In genomic region chr4:151058634-151059033, GRCm38 (mm10) we compare ENCODE assay signal across 9 mouse cellular contexts. TPM values are rescaled to one million over a fixed set of nuclear protein-coding genes. Genes with fewer than 3 reads are reported as not detected.
DNase-seq lines count a peak whose midpoint lies in the region; ATAC-seq lines count a peak whose summit lies in the region.
"Had no signal": no experiment of that assay in that cellular context is flagged by ENCODE, and none has a peak within 500 bp of the region (broad histone marks: within the 10 kb centered on the region; RNA-seq: fewer than 3 reads in every experiment).

No protein-coding gene starts in this region.

- H3K4me2 ChIP-seq in neural tube, embryonic 11.5 days (ENCODE audit: low read depth) = peak overlapping the region; percentile 53
- H3K4me2 ChIP-seq in liver, embryonic 13.5 days = peak overlapping the region; percentile 84

- H3K27ac ChIP-seq in neural tube, embryonic 11.5 days (ENCODE audit: low read depth, low read length) = no peak overlapping the region
- H3K27ac ChIP-seq in liver, embryonic 13.5 days = no peak overlapping the region

- H3K36me3 ChIP-seq in neural tube, embryonic 11.5 days (ENCODE audit: control insufficient read depth, insufficient read depth, low read length) = no peaks in the 10 kb centered on the region; the same call in 1 of the 2 replicates
- peaks cover 16% of the 10 kb centered on the region for H3K36me3 ChIP-seq in liver, embryonic 13.5 days

- peak; percentile 53 for DNase-seq in cerebellum, adult 9-11 months
- no peak for DNase-seq in neural tube, embryonic 11.5 days (ENCODE audit: low spot score)
- DNase-seq in neural tube, embryonic 10.5 days (ENCODE audit: extremely low spot score, low spot score) = no peak
- DNase-seq in liver, embryonic 13.5 days = no peak
- no peak for DNase-seq in ovary, postnatal 10 days (ENCODE audit: low spot score)
- no peak for DNase-seq in embryo, embryonic 10 days (ENCODE audit: low spot score)
- DNase-seq: thymus, postnatal 4 days had no signal

- H3K4me1 ChIP-seq in neural tube, embryonic 11.5 days (ENCODE audit: control insufficient read depth, insufficient read depth, low read length) = peaks cover 5% of the 10 kb centered on the region; the same call in 1 of the 2 replicates
- peaks cover 28% of the 10 kb centered on the region for H3K4me1 ChIP-seq in liver, embryonic 13.5 days (replicated peaks)

- no peak overlapping the region; the same call in 1 of the 2 replicates for H3K9ac ChIP-seq in neural tube, embryonic 11.5 days (ENCODE audit: low read length)
- no peak overlapping the region; the same call in 1 of the 2 replicates for H3K9ac ChIP-seq in liver, embryonic 13.5 days

- no peaks in the 10 kb centered on the region for H3K27me3 ChIP-seq in neural tube, embryonic 11.5 days (ENCODE audit: control insufficient read depth, insufficient read depth, low read length)
- no peaks in the 10 kb centered on the region for H3K27me3 ChIP-seq in liver, embryonic 13.5 days

- ATAC-seq in cerebellum, adult (ENCODE audit: insufficient number of reproducible peaks, low FRiP score, low TSS enrichment) = no peak
- no peak for ATAC-seq in neural tube, embryonic 11.5 days (ENCODE audit: insufficient read depth, low FRiP score, low TSS enrichment)
- no peak for ATAC-seq in liver, embryonic 13.5 days (ENCODE audit: low read depth)
- ATAC-seq in megakaryocyte, adult 5-6 weeks (ENCODE audit: poor library complexity, severe bottlenecking) = no peak

- WGBS in neural tube, embryonic 11.5 days = 81% methylated on average over 4 of the region's 4 CpGs
- 73% methylated on average over 4 of the region's 4 CpGs for WGBS in liver, embryonic 13.5 days (ENCODE audit: insufficient replicate concordance)

- no peaks in the 10 kb centered on the region for H3K9me3 ChIP-seq in neural tube, embryonic 11.5 days (ENCODE audit: control insufficient read depth, low read length)
- H3K9me3 ChIP-seq in liver, embryonic 13.5 days (replicated peaks) = no peaks in the 10 kb centered on the region

- H3K4me3 ChIP-seq in neural tube, embryonic 11.5 days (ENCODE audit: low read depth, low read length) = no peak overlapping the region
- H3K4me3 ChIP-seq in liver, embryonic 13.5 days (replicated peaks) = peak overlapping the region; percentile 98

RNA-seq across cellular contexts. Expression of gene Vamp3, which starts 0.9 kb away (rescaled TPM):
- 66.1 and 72.8 TPM in 2 replicates for polyA plus RNA-seq in neural tube, embryonic 11.5 days (2014; fragmentation: Nextera tagmentation; extraction: Ambion mirVana)
- 43.1 and 47.5 TPM in 2 replicates for polyA plus RNA-seq in liver, embryonic 13.5 days (2015; fragmentation: Nextera tagmentation; extraction: Ambion mirVana)
- total RNA-seq in megakaryocyte, adult 5-6 weeks (2015) = 134 and 150 TPM in 2 replicates
- 71.5 and 95.3 TPM in 2 replicates for total RNA-seq in megakaryocyte, adult 5-6 weeks (2017)

RNA-seq across cellular contexts. Expression of gene Per3, which starts 14.2 kb away (rescaled TPM):
- polyA plus RNA-seq in neural tube, embryonic 11.5 days (2014; fragmentation: Nextera tagmentation; extraction: Ambion mirVana) = 4.9 and 5.0 TPM in 2 replicates
- 2.6 and 2.7 TPM in 2 replicates for polyA plus RNA-seq in liver, embryonic 13.5 days (2015; fragmentation: Nextera tagmentation; extraction: Ambion mirVana)
- total RNA-seq in megakaryocyte, adult 5-6 weeks (2015) = 0.94 and 1.6 TPM in 2 replicates
- 1.2 and 1.5 TPM in 2 replicates for total RNA-seq in megakaryocyte, adult 5-6 weeks (2017)

RNA-seq across cellular contexts. Expression of gene Gm13090, which starts 30.7 kb away (rescaled TPM):
- polyA plus RNA-seq in neural tube, embryonic 11.5 days (2014; fragmentation: Nextera tagmentation; extraction: Ambion mirVana) = 0.54 TPM in 1 of 2 replicates, not detected in the other
- not detected in 2 replicates for polyA plus RNA-seq in liver, embryonic 13.5 days (2015; fragmentation: Nextera tagmentation; extraction: Ambion mirVana)
- not detected in 2 replicates for total RNA-seq in megakaryocyte, adult 5-6 weeks (2015)
- not detected in 2 replicates for total RNA-seq in megakaryocyte, adult 5-6 weeks (2017)
